Mouse (Mus musculus) myocyte (in vitro differentiated cells): Measurements from ENCODE around the gene Cks1b. TPM values are rescaled to one million over a fixed set of nuclear protein-coding genes. Genes with fewer than 3 reads are reported as not detected.

Experiments
- H3K27me3 ChIP-seq: one replicate; pipeline ENCODE4 v1.6.1; 2011; ENCODE audit not compliant: control insufficient read depth, insufficient read depth, insufficient read length
- H3K36me3 ChIP-seq: one replicate; pipeline ENCODE4 v1.6.1; 2011; ENCODE audit not compliant: control insufficient read depth, insufficient read depth
- H3K4me2 ChIP-seq: one replicate; pipeline ENCODE4 v1.6.1; 2011; ENCODE audit warnings: low read depth, control low read depth
- H3K4me3 ChIP-seq: one replicate; pipeline ENCODE4 v1.5.1; 2011; ENCODE audit warnings: mild to moderate bottlenecking, control low read depth, moderate library complexity
- H3K79me2 ChIP-seq: one replicate; pipeline ENCODE4 v1.6.1; 2011; ENCODE audit not compliant: control insufficient read depth, insufficient read depth
- H3ac ChIP-seq: one replicate; pipeline ENCODE4 v1.6.1; 2011; ENCODE audit not compliant: control insufficient read depth, insufficient read length
- CEBPB ChIP-seq: IDR thresholded peaks from 2 replicates; pipeline ENCODE4 v1.6.1; 2011; ENCODE audit warnings: mild to moderate bottlenecking, moderate library complexity; ENCODE audit not compliant: poor library complexity, insufficient read depth, severe bottlenecking
- E2F4 ChIP-seq: IDR thresholded peaks from one replicate; pipeline ENCODE4 v1.6.1; 2011; ENCODE audit warnings: mild to moderate bottlenecking, control low read depth, moderate library complexity; ENCODE audit not compliant: insufficient read depth
- MAX ChIP-seq: IDR thresholded peaks from one replicate; pipeline ENCODE4 v1.6.1; 2011; ENCODE audit warnings: low read depth, mild to moderate bottlenecking, control low read depth
- MYOD1 ChIP-seq, 3 experiments: IDR thresholded peaks; one replicate each; pipeline ENCODE4 v1.6.1; 2011; ENCODE audit warnings: control low read depth in 2 of 3, low read depth in 2 of 3, mild to moderate bottlenecking in 2 of 3, moderate library complexity in 1 of 3; ENCODE audit not compliant: insufficient read length in 2 of 3, control insufficient read depth in 1 of 3
- MYOG ChIP-seq, 3 experiments: IDR thresholded peaks; one replicate each; pipeline ENCODE4 v1.6.1; 2011; ENCODE audit warnings: control low read depth in 2 of 3, low read depth in 2 of 3, mild to moderate bottlenecking in 2 of 3; ENCODE audit not compliant: insufficient read length in 2 of 3, control insufficient read depth in 1 of 3, insufficient read depth in 1 of 3
- POLR2A ChIP-seq: IDR thresholded peaks from one replicate; pipeline ENCODE4 v1.6.1; 2011; ENCODE audit warnings: low read depth, mild to moderate bottlenecking, control low read depth, moderate library complexity; ENCODE audit not compliant: insufficient read length
- POLR2AphosphoS2 ChIP-seq: IDR thresholded peaks from one replicate; pipeline ENCODE4 v1.6.1; 2011; ENCODE audit warnings: low read depth, control low read depth; ENCODE audit not compliant: insufficient read length
- REST ChIP-seq: IDR thresholded peaks from one replicate; pipeline ENCODE4 v1.6.1; 2011; ENCODE audit warnings: mild to moderate bottlenecking, control low read depth, moderate library complexity; ENCODE audit not compliant: insufficient read depth, insufficient read length
- SRF ChIP-seq: IDR thresholded peaks from one replicate; pipeline ENCODE4 v1.6.1; 2011; ENCODE audit warnings: low read depth; ENCODE audit not compliant: control insufficient read depth, insufficient read length
- TCF12 ChIP-seq: IDR thresholded peaks from one replicate; pipeline ENCODE4 v1.6.1; 2011; ENCODE audit warnings: mild to moderate bottlenecking, control low read depth; ENCODE audit not compliant: poor library complexity, insufficient read depth, severe bottlenecking
- TCF3 ChIP-seq: IDR thresholded peaks from one replicate; pipeline ENCODE4 v1.6.1; 2011; ENCODE audit warnings: low read depth, control low read depth; ENCODE audit not compliant: insufficient read length
- USF1 ChIP-seq: IDR thresholded peaks from one replicate; pipeline ENCODE4 v1.6.1; 2011; ENCODE audit warnings: low read depth, mild to moderate bottlenecking, control low read depth, moderate library complexity
- polyA plus RNA-seq: library from polyadenylated mRNA; unstranded; fragments of >200 nt; fragmentation: generic; extraction: Trizol; gene quantifications from one replicate; pipeline ENCODE4 v1.2.1, GENCODE M21; 2012; ENCODE audit warnings: missing spikeins

Gene Cks1b
- 113 TPM for polyA plus RNA-seq

- peak within 1 kb of the TSS; percentile 54 for H3ac ChIP-seq
- H3K79me2 ChIP-seq = peaks cover 59% of the 10 kb centered on the region
- H3K4me2 ChIP-seq = peak within 1 kb of the TSS; percentile 94
- TF ChIP-seq MAX = peak; percentile 85
- TF ChIP-seq CEBPB = no peak
- TF ChIP-seq POLR2A = peak; percentile 47
- TF ChIP-seq POLR2AphosphoS2 = peak; percentile 27
- TF ChIP-seq SRF = no peak
- peak; percentile 100 for TF ChIP-seq E2F4
- no peaks in the 10 kb centered on the region for H3K27me3 ChIP-seq
- H3K4me3 ChIP-seq = peak within 1 kb of the TSS; percentile 63
- peaks cover 11% of the 10 kb centered on the region for H3K36me3 ChIP-seq
These were observed at the start of gene Cks1b, which contains the start of gene Shc1 for GRCm38 (mm10) chr3:89418170-89418860. Cks1b (minus strand) TSS chr3:89418383. Shc1 (plus strand) TSS chr3:89418443.

GRCm38 (mm10) chr3:89458965-89459807 is 41.0 kb upstream of the Cks1b start:
- Histone ChIP-seq H3K4me2 (peak overlapping the region; percentile 59), H3K36me3 (no peaks in the 10 kb centered on the region), H3K27me3 (no peaks in the 10 kb centered on the region), H3K4me3 (peak overlapping the region; percentile 50), H3ac (peak overlapping the region; percentile 1), H3K79me2 (peaks cover 13% of the 10 kb centered on the region)
- TF ChIP-seq REST (no peak), TCF3 (no peak), SRF (no peak), MAX (no peak), MYOD1 (IDR thresholded peaks at IDR 0.05; ENCODE audit: control insufficient read depth in 1 of 3, insufficient read length in 2 of 3, low read depth in 2 of 3) (no peak), TCF12 (no peak), POLR2AphosphoS2 (no peak), CEBPB (no peak), USF1 (no peak), MYOG (IDR thresholded peaks at IDR 0.05; ENCODE audit: control insufficient read depth in 1 of 3, insufficient read depth in 1 of 3, insufficient read length in 2 of 3, low read depth in 2 of 3) (no peak), E2F4 (no peak)

- peak overlapping the region; percentile 50 for H3K4me3 ChIP-seq
These were observed 40.3 kb upstream of the Cks1b start for GRCm38 (mm10) chr3:89458372-89458964.

GRCm38 (mm10) chr3:89456726-89457665 is 38.8 kb upstream of the Cks1b start:
- H3K36me3 ChIP-seq = no peaks in the 10 kb centered on the region
- TF ChIP-seq TCF3 = no peak
- no peak for TF ChIP-seq POLR2AphosphoS2
- no peak overlapping the region for H3K4me3 ChIP-seq

More at GRCm38 (mm10) chr3:89458372-89458964, 40.3 kb upstream of the Cks1b start:
- H3K27me3 ChIP-seq = no peaks in the 10 kb centered on the region
- peak overlapping the region; percentile 1 for H3ac ChIP-seq
- TF ChIP-seq POLR2A (no peak), E2F4 (no peak), USF1 (no peak), MYOG (IDR thresholded peaks at IDR 0.05; ENCODE audit: control insufficient read depth in 1 of 3, insufficient read depth in 1 of 3, insufficient read length in 2 of 3, low read depth in 2 of 3) (no peak), SRF (no peak), CEBPB (no peak), POLR2AphosphoS2 (no peak)
- H3K4me2 ChIP-seq = peak overlapping the region; percentile 59
- peaks cover 13% of the 10 kb centered on the region for H3K79me2 ChIP-seq
- H3K36me3 ChIP-seq = no peaks in the 10 kb centered on the region

More at GRCm38 (mm10) chr3:89456726-89457665, 38.8 kb upstream of the Cks1b start:
- Histone ChIP-seq H3K79me2 (peaks cover 13% of the 10 kb centered on the region), H3K27me3 (no peaks in the 10 kb centered on the region), H3ac (no peak overlapping the region), H3K4me2 (no peak overlapping the region)
